Comparison of ENCODE assay signal across 23 mouse cellular contexts in genomic region chr13:114048688-114049087, GRCm38 (mm10).
"Had no signal": no experiment of that assay in that cellular context is flagged by ENCODE, and none has a peak within 500 bp of the region (broad histone marks: within the 10 kb centered on the region; RNA-seq: fewer than 3 reads in every experiment).

No protein-coding gene starts in this region.

- H3K9ac ChIP-seq: kidney, embryonic 15.5 days; limb, embryonic 13.5 days; liver, embryonic 12.5 days; liver, embryonic 15.5 days; lung, embryonic 15.5 days; midbrain, embryonic 12.5 days had no signal

- H3K4me2 ChIP-seq: kidney, embryonic 15.5 days; limb, embryonic 13.5 days; liver, embryonic 12.5 days; liver, embryonic 15.5 days; lung, embryonic 15.5 days; midbrain, embryonic 12.5 days had no signal

- ATAC-seq: liver, embryonic 12.5 days; midbrain, embryonic 16.5 days had no signal

- H3K9me3 ChIP-seq: kidney, embryonic 15.5 days; limb, embryonic 10.5 days; limb, embryonic 13.5 days; liver, embryonic 12.5 days; liver, embryonic 15.5 days; lung, embryonic 15.5 days; midbrain, embryonic 12.5 days had no signal

- H3K4me1 ChIP-seq: limb, embryonic 13.5 days; liver, embryonic 12.5 days; liver, embryonic 15.5 days; lung, embryonic 15.5 days; megakaryocyte, embryonic 14.5 days had no signal

- H3K27ac ChIP-seq: kidney, embryonic 15.5 days; limb, embryonic 10.5 days; limb, embryonic 13.5 days; liver, embryonic 12.5 days; liver, embryonic 15.5 days; lung, embryonic 15.5 days; midbrain, embryonic 12.5 days; stomach, postnatal 0 days had no signal

- H3K36me3 ChIP-seq: kidney, embryonic 15.5 days; limb, embryonic 10.5 days; limb, embryonic 13.5 days; liver, embryonic 12.5 days; liver, embryonic 15.5 days; lung, embryonic 15.5 days; midbrain, embryonic 12.5 days had no signal

- H3K27me3 ChIP-seq: kidney, embryonic 15.5 days; limb, embryonic 13.5 days; liver, embryonic 12.5 days; liver, embryonic 15.5 days; lung, embryonic 15.5 days; megakaryocyte, embryonic 14.5 days had no signal

- DNase-seq: kidney, adult 8-10 months; kidney, postnatal 10 days; kidney, postnatal 4 days; layer of hippocampus, adult 9-11 months; liver; lung, postnatal 10 days; lung, postnatal 36 days; right cerebral cortex, adult 18-20 months; right cerebral cortex, postnatal 14 days; right cerebral cortex, postnatal 4 days; thymus, adult 2 months; thymus, postnatal 14 days; thymus, postnatal 4 days had no signal

- H3K4me3 ChIP-seq: kidney, embryonic 15.5 days; limb, embryonic 10.5 days; limb, embryonic 13.5 days; liver, embryonic 12.5 days; liver, embryonic 15.5 days; lung, embryonic 15.5 days; megakaryocyte, embryonic 14.5 days; midbrain, embryonic 12.5 days had no signal
